Mouse (Mus musculus) urinary bladder, postnatal 36 days (tissue): ENCODE measurements around the gene Eif3d.
A peak's percentile ranks its signal among the peaks of the same experiment; 100 is the strongest.

Source experiments
- DNase-seq, 2 experiments: peaks; one replicate each; pipeline ENCODE4 v3.0.0; 2022; ENCODE audit warnings: low spot score in 2 of 2, mixed read lengths in 1 of 2

Eif3d gene

DNA sequence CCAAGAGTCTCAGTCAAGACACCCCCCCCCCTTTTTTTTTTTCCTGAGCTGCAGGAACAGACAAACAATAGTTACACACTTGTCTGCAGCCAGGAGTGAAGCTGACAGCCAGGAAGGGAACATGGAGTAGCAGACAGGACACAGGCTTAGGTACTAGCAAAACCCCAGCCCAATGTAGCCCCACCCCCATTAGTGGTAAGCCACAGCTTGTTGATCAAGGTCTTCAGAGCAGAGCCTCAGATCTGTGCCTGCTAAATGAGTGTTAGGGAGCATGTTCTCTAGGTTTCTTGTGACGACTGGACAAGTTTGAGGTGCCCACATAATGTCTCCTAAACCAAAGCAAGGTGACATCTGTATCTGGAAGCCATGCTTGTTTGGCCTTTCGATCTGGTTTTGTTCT, 16.3 kb downstream of the Eif3d start:
- DNase-seq, result no peak

GRCm38 (mm10) chr15:77952921-77953320, 17.7 kb downstream of the Eif3d start:
- DNase-seq, result no peak

- no peak for DNase-seq
Measured at GRCm38 (mm10) chr15:77949061-77949460, 21.6 kb downstream of the Eif3d start.

GRCm38 (mm10) chr15:77945711-77946110, 24.9 kb downstream of the Eif3d start:
- no peak for DNase-seq

DNA sequence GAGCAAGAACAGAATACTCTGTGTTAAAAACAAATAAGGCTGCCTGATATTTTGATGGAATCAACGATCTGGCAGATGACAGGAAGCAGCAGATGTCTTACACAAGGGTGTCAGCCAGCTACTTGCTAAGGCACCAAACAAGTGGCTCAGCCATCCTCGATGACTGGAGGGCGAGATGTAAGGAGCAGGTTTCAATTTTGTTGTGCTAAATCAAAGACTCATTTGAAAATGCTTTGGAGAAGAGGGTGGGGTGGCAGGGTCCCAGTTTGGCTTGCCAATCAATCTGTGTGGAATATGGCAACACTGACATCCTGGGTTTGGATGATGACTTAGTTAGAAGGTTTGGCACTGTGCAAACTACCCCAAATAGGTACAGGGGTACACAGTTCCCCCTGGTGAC, 29.1 kb downstream of the Eif3d start:
- DNase-seq, result no peak

GRCm38 (mm10) chr15:77938516-77938915, 32.1 kb downstream of the Eif3d start:
- no peak for DNase-seq

DNA sequence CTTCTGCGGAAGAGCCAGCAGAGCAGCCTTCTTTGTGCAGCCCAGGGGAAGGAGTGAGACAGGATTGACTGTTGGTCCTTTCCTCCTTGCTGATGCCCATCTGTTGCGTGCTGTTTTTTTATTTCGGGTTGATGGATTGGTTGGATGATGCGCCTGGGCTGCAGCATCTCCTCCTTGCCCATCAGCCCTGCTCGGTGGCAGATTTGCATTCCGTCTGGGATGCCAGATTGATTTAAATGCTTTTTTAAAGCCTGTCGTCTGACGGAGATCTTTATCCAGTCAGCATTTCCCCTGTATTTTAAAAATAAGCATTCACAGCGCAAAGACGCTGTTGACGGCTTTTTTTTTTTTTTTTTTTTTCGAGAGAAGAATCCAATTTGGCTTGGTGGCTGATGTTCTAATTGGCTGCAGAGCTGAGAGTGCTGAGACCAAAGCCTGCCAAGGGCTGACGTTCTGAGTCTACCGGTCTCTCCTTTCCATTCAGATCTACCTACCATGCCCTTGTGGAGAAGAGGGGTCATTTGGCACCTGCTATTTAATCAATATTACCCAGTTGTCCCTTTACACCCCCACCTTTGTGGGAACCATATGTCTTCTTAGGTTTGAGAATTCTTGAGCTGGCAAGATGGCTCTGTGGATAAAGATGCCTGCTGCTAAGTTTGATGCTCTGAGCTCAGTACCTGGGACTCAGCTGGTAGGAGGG, 34.8 kb downstream of the Eif3d start:
- no peak for DNase-seq

DNA sequence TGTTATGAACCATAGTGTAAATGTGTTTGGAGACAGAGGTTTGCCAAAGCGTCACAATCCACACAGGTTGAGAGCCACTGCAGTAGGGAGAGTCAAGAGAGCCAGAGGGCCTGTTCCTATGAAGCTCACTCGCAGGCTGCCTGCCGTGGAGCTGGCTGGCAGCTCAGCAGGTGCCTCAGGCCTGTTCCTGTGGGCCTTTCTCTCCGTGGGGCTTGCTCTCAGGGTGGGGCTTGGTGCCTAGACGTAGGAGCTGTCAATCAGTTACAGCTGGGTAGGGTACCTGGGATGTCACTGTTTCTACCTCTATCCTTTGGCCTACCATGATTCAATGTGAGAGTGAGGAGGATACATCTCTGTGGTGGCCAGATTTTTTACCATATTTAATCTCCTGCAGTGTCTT, 35.6 kb downstream of the Eif3d start:
- DNase-seq, result no peak

DNA sequence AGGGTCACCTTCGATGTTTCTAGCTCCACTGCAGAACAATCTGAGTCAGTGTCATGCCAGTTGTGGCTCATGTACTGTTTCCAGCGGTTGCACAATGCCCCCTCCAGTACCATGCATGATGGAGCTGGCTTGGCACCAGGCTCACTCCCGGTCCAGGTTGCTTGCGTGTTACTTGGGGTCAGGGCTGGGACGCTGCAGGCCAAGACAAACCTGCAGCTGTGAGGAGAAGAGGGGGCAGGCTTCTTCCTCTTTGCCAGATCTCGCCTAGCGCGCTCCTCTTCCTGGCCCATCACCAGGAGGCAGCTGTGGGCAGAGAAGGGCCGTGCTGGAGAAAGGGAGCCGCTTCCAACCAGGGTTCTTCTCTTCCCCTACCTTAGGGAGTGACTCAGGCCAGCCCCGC, 36.3 kb downstream of the Eif3d start:
- peak in 1 of 2 experiments; percentile 59 for DNase-seq

DNA sequence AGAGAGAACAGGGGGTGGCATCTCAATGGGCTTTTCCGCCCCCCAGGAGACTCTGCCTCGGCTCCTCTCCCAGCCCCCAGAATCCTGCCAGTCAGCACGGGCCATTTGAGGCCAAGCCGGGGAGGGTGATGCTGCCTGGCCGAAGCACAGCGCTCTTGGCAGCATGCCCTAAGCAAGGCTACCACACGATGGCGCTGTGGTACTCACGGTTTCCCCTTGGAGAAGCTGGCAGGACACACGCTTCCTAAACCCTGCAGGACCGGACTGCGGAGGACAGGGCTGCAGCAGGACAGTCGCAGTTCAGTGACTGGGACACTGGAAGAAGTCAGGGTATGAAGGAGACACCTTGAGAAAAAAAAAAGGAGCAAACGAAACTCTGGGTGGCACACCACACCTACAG, 36.8 kb downstream of the Eif3d start:
- DNase-seq, result peak; percentile 97 to 98

GRCm38 (mm10) chr15:77933222-77933621, 37.4 kb downstream of the Eif3d start:
- no peak for DNase-seq

DNA sequence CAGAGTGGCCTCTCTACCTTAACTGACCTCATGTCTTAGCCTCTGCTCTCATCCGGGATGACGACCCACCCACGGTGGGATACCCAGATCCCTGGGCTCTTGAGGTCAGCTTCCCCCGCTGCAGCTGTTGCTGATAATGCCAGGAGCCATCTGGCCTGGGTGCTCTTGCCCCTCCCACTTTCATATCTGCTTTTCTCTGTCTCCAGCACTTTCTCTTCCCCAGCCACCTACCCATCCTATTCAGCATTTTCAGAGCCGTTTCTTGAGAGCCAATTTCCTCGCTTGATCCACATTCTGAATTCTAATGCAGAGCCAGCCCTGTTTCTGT, 39.0 kb downstream of the Eif3d start:
- DNase-seq, result no peak

DNA sequence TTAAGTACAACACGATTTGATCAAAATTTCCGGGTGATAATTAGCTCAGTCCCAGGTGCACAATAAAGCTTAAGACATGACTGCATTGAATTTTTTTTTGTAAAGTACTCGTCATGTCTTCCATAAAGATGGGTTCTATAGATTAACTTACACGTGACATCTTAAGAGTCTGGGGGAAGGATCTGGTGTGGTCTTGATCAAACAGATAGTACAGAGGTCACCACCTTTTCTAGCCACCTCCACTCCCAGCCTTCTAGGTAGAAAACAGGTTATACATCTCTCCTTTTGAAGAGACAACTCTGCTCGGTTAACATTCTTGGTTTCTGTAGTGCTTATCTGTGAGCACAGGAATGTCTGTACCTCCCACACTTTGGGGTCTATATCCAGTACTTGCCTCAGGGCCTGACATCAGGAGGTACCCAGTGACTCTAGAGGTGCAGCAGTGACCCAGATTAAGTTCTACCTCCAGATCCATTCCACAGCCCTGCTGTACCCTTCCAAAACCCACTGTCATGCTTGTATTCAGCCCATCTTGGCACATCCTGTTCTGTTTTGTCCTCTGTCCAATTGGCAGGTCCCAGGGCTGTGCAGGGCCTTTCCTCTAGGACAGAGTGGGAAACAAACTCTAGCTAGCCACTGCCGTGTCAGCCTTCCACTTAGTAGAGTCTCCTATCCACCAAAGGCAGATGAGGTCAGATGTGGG, 39.5 kb downstream of the Eif3d start:
- no peak for DNase-seq

DNA sequence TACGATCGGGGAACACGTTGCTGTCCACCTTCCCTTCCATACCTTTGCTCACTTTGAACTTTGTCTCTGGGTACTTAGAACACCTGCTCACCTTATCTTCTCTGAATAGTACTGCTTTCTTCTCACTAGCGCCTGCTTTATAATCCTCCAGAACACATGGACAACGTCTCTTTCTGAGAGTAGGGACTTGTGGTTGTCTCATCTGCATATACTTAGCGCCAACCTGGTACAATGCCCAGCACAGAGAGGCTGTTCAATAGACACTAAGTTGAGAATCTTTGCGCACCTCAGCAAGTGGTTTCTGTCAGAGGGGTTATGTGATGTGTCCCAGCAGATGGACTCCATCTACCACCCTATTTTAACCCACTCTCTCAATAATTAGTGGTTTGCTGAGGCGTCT, 40.8 kb downstream of the Eif3d start:
- no peak for DNase-seq

DNA sequence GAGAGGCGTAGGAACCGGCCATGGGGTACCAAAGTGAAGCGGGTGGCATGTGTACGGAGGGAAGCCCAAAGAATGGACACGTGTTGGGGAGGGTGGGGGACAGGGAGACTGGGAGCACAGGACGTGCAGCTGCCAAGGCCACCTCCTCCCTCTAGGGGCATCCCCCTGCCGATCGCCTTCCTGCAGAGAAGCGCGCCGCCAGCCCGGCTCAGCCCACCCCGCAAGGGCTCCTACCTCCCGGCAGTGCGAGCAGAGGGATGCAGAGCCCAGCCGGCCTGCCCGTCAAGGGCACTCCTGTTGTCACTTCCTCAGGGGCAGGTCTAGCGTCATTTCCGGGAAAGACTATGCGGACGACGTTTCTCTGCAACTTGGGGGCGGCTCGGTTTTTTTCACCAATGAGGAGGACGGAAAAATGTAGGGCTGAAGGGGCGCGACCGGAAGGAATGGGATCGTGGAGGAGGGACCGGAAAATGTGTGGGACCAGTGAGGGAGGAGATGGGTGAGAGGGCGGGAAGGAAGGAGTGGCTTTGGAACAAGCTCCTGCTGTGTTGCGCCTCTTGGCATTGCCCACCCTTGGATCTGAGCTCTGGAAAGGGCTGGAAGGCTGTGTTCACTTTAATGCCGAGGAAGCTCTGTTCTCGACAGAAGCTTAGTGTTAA, 41.8 kb downstream of the Eif3d start, which contains the start of gene Txn2:
Gene Txn2, minus strand, starts transcription at position 334 of the 659 bp plus-strand sequence.
- DNase-seq, result peak; percentile 93 to 97

- DNase-seq, result no peak
Measured at GRCm38 (mm10) chr15:77928091-77928490, 42.5 kb downstream of the Eif3d start.

- no peak for DNase-seq
Measured at GRCm38 (mm10) chr15:77926921-77927320, 43.7 kb downstream of the Eif3d start.

GRCm38 (mm10) chr15:77925195-77925594, 45.4 kb downstream of the Eif3d start:
- DNase-seq, result no peak

DNA sequence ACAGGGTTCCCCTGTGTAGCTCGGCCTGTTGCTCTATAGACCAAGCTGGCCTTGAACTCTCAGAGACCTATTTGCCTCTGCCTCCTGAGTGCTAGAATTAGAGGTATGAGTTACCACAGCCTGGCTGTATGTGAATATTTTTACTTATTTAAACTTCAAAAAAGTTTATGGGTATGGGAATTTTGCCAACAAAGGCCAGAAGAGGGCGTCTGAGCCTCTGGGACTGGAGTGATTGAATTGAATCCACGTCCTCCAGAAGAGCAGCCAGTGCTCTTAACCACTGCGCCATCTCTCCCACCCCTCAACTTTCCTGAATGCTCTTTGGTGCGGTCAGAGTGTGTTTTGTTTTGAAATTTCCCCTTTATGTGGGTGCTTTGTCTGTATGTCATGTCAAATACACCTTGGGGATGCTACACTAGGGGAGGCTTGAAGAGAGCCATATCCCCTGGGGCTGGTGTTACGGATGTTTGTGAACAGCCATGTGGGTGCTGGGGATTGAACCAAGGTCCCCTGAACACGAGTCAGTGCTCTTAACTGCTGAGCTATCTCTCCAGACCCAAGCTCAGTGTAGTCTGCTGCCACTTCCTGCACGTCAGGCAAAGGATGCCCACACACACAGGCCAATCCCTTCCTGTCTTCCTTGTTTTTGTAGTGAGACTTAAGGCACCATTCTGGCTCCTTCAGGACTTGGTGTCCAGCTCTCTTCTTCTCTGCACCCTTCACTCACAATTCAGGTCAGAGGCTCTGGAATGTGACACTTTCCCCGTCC, 47.2 kb downstream of the Eif3d start:
- DNase-seq, result no peak

GRCm38 (mm10) chr15:77922710-77923109, 47.9 kb downstream of the Eif3d start:
- no peak for DNase-seq

- DNase-seq, result no peak
Measured at GRCm38 (mm10) chr15:77921636-77922035, 49.0 kb downstream of the Eif3d start.
